Mouse (Mus musculus): Measurements from ENCODE around the gene Scamp5.

DNA sequence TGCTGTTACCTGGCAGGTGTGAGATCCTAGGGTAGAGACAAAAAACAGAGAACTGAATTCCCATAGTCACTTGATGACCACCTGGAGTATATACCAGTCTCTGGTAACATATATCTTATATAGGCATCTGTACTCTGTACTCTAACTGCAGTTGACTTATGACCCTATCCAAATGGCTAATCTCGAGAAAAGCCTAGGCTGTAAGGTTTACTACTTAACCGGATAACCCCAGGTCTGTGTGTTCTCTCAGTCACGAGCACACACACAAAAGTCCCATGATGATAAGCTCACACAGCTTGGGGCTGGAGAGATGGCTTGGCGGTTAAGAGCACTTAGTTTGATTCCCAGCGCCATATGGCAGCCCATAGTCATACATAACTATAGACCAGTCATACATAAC, 61.5 kb downstream of the Scamp5 start:
- no peak for TF ChIP-seq CTCF (IDR thresholded peaks at IDR 0.05; ENCODE audit: low read depth)
- TF ChIP-seq EP300 (optimal IDR thresholded peaks at IDR 0.05), result no peak
